Mouse (Mus musculus): Measurements from ENCODE around the gene Eef1g. TPM values are rescaled to one million over a fixed set of nuclear protein-coding genes. Genes with fewer than 3 reads are reported as not detected.

The Eef1g gene
- polyA plus RNA-seq (2015; fragmentation: Nextera tagmentation; extraction: Ambion mirVana) = 240 and 247 TPM in 2 replicates

GRCm38 (mm10) chr19:8966590-8967372 lies at the start of gene Eef1g:
Gene Eef1g, plus strand, starts transcription at chr19:8967041.
- under 1% methylated on average over 52 of the region's 52 CpGs for WGBS
- Histone ChIP-seq H3K36me3 (ENCODE audit: control insufficient read depth, insufficient read depth, low read length) (peaks cover 29% of the 10 kb centered on the region), H3K4me1 (replicated peaks; ENCODE audit: control insufficient read depth, insufficient read depth) (0 out of 2 replicates have a peak, but pooled peaks cover 3% of the 10 kb centered on the region), H3K9ac (ENCODE audit: low read length) (peak within 1 kb of the TSS; percentile 86), H3K4me2 (replicated peaks; ENCODE audit: low read depth) (peak within 1 kb of the TSS; percentile 93), H3K27ac (replicated peaks) (peak within 1 kb of the TSS; percentile 92), H3K9me3 (ENCODE audit: control insufficient read depth, low read length) (no peaks in the 10 kb centered on the region), H3K4me3 (ENCODE audit: low read depth, low read length) (peak within 1 kb of the TSS; percentile 82), H3K27me3 (ENCODE audit: control insufficient read depth, insufficient read depth, low read length) (no peaks in the 10 kb centered on the region)
- DNase-seq (ENCODE audit: low spot score) (peak; percentile 100), ATAC-seq (ENCODE audit: low FRiP score, low TSS enrichment) (peak; percentile 99)
- no peak for TF ChIP-seq EP300 (optimal IDR thresholded peaks at IDR 0.05)
- TF ChIP-seq CTCF (IDR thresholded peaks at IDR 0.05; ENCODE audit: low read depth) = no peak

- no peak for DNase-seq (ENCODE audit: low spot score)
- TF ChIP-seq EP300 (optimal IDR thresholded peaks at IDR 0.05) (no peak), CTCF (IDR thresholded peaks at IDR 0.05; ENCODE audit: low read depth) (no peak)
- no peak overlapping the region for H3K4me3 ChIP-seq (ENCODE audit: low read depth, low read length)
- H3K4me1 ChIP-seq (replicated peaks; ENCODE audit: control insufficient read depth, insufficient read depth) = no peaks in the 10 kb centered on the region; the same call in 1 of the 2 replicates
- ATAC-seq (ENCODE audit: low FRiP score, low TSS enrichment) = no peak
- H3K9ac ChIP-seq (ENCODE audit: low read length) = no peak overlapping the region
- H3K27ac ChIP-seq (replicated peaks) = no peak overlapping the region
- 90% methylated on average over 3 of the region's 3 CpGs for WGBS
- peaks cover 21% of the 10 kb centered on the region for H3K36me3 ChIP-seq (ENCODE audit: control insufficient read depth, insufficient read depth, low read length)
- no peaks in the 10 kb centered on the region for H3K9me3 ChIP-seq (ENCODE audit: control insufficient read depth, low read length)
- no peaks in the 10 kb centered on the region for H3K27me3 ChIP-seq (ENCODE audit: control insufficient read depth, insufficient read depth, low read length)
- H3K4me2 ChIP-seq (replicated peaks; ENCODE audit: low read depth) = no peak overlapping the region
Measured at GRCm38 (mm10) chr19:8919000-8919399, 47.8 kb upstream of the Eef1g start.

- 62% methylated on average over 6 of the region's 6 CpGs for WGBS
- Histone ChIP-seq H3K36me3 (ENCODE audit: control insufficient read depth, insufficient read depth, low read length) (peaks cover 14% of the 10 kb centered on the region), H3K4me1 (replicated peaks; ENCODE audit: control insufficient read depth, insufficient read depth) (no peaks in the 10 kb centered on the region; the same call in 1 of the 2 replicates), H3K27ac (replicated peaks) (peak overlapping the region; percentile 96), H3K9ac (ENCODE audit: low read length) (peak overlapping the region; percentile 79; the same call in 1 of the 2 replicates), H3K4me2 (replicated peaks; ENCODE audit: low read depth) (peak overlapping the region; percentile 62), H3K27me3 (ENCODE audit: control insufficient read depth, insufficient read depth, low read length) (no peaks in the 10 kb centered on the region), H3K9me3 (ENCODE audit: control insufficient read depth, low read length) (no peaks in the 10 kb centered on the region), H3K4me3 (ENCODE audit: low read depth, low read length) (peak overlapping the region; percentile 81)
- no peak for DNase-seq (ENCODE audit: low spot score)
- TF ChIP-seq EP300 (optimal IDR thresholded peaks at IDR 0.05) (no peak), CTCF (IDR thresholded peaks at IDR 0.05; ENCODE audit: low read depth) (no peak)
- ATAC-seq (ENCODE audit: low FRiP score, low TSS enrichment) = no peak
Measured at GRCm38 (mm10) chr19:8919684-8920072, 47.2 kb upstream of the Eef1g start.

GRCm38 (mm10) chr19:8920073-8920736 lies 46.6 kb upstream of the Eef1g start, which contains the start of gene B3gat3:
Gene B3gat3, plus strand, starts transcription at chr19:8920374.
- peak within 1 kb of the TSS; percentile 81 for H3K4me3 ChIP-seq (ENCODE audit: low read depth, low read length)
- no peaks in the 10 kb centered on the region; the same call in 1 of the 2 replicates for H3K4me1 ChIP-seq (replicated peaks; ENCODE audit: control insufficient read depth, insufficient read depth)
- 1% methylated on average over 45 of the region's 50 CpGs for WGBS
- H3K27me3 ChIP-seq (ENCODE audit: control insufficient read depth, insufficient read depth, low read length) = no peaks in the 10 kb centered on the region
- DNase-seq (ENCODE audit: low spot score) (peak; percentile 95), ATAC-seq (ENCODE audit: low FRiP score, low TSS enrichment) (peak; percentile 98)
- H3K36me3 ChIP-seq (ENCODE audit: control insufficient read depth, insufficient read depth, low read length) = peaks cover 12% of the 10 kb centered on the region
- H3K27ac ChIP-seq (replicated peaks) = peak within 1 kb of the TSS; percentile 96
- no peaks in the 10 kb centered on the region for H3K9me3 ChIP-seq (ENCODE audit: control insufficient read depth, low read length)
- TF ChIP-seq CTCF (IDR thresholded peaks at IDR 0.05; ENCODE audit: low read depth) (no peak), EP300 (optimal IDR thresholded peaks at IDR 0.05) (no peak)
- peak within 1 kb of the TSS; percentile 62 for H3K4me2 ChIP-seq (replicated peaks; ENCODE audit: low read depth)
- H3K9ac ChIP-seq (ENCODE audit: low read length) = peak within 1 kb of the TSS; percentile 79

- no peaks in the 10 kb centered on the region for H3K9me3 ChIP-seq (ENCODE audit: control insufficient read depth, low read length)
- peak overlapping the region; percentile 62 for H3K4me2 ChIP-seq (replicated peaks; ENCODE audit: low read depth)
- peak overlapping the region; percentile 96 for H3K27ac ChIP-seq (replicated peaks)
- H3K36me3 ChIP-seq (ENCODE audit: control insufficient read depth, insufficient read depth, low read length) = peaks cover 7% of the 10 kb centered on the region
- DNase-seq (ENCODE audit: low spot score) (peak; percentile 65), ATAC-seq (ENCODE audit: low FRiP score, low TSS enrichment) (peak; percentile 22; the same call in 1 of the 2 replicates)
- 0% methylated on average over 6 of the region's 6 CpGs for WGBS
- H3K27me3 ChIP-seq (ENCODE audit: control insufficient read depth, insufficient read depth, low read length) = no peaks in the 10 kb centered on the region
- H3K4me3 ChIP-seq (ENCODE audit: low read depth, low read length) = peak overlapping the region; percentile 81
- TF ChIP-seq EP300 (optimal IDR thresholded peaks at IDR 0.05) (no peak), CTCF (IDR thresholded peaks at IDR 0.05; ENCODE audit: low read depth) (no peak)
- H3K9ac ChIP-seq (ENCODE audit: low read length) = peak overlapping the region; percentile 79
- H3K4me1 ChIP-seq (replicated peaks; ENCODE audit: control insufficient read depth, insufficient read depth) = no peaks in the 10 kb centered on the region; the same call in 1 of the 2 replicates
Measured at GRCm38 (mm10) chr19:8920836-8921291, 46.0 kb upstream of the Eef1g start.
